Mouse (Mus musculus): ENCODE measurements around the gene Acap1. TPM values are rescaled to one million over a fixed set of nuclear protein-coding genes. Genes with fewer than 3 reads are reported as not detected.
"Not testable (repeated sequence)": the region's sequence is repeated elsewhere in the genome, so short reads cannot be mapped to it uniquely, and the experiment has no call there.

Gene Acap1
- total RNA-seq, 2 experiments from 2014 or later = 2.8 to 3.2 TPM

DNA sequence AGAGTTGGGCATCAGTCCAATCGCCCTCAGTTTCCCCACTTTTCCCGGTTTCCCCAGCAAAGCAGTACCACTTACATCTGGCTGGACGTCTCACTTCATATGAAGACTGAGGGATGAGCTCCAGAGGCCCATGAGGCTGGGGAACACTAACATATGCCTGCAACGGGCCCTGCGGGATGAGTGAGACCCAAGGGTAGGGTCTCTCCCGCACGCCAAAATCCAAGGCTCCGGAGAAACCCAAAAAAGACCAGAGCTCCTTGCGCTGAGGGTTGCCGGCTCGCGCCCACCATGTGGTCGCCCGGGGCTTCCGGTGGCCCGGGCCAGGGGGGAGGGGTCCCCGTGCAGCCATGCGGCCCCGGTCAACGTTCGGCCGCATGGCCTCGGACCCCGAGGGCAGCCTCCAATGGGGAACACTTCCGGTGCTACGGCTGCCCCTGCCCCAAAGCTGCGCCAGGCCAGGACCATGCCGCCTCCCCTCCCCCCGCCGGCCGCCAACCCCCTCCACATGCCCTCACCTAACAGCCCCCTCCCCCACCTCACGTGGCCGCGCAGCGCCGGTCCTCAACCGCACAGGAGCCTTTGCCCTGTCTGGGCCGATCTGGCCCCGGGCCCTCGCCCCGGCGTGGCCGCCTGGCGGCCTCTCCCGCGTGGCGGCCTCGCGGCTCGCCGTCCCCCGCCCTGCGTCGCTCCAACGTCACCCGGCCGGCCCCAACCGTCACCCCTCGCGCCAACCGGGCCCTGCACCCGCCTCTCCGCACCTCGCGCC, 25.1 kb upstream of the Acap1 start:
- peak; percentile 68 for DNase-seq

DNA sequence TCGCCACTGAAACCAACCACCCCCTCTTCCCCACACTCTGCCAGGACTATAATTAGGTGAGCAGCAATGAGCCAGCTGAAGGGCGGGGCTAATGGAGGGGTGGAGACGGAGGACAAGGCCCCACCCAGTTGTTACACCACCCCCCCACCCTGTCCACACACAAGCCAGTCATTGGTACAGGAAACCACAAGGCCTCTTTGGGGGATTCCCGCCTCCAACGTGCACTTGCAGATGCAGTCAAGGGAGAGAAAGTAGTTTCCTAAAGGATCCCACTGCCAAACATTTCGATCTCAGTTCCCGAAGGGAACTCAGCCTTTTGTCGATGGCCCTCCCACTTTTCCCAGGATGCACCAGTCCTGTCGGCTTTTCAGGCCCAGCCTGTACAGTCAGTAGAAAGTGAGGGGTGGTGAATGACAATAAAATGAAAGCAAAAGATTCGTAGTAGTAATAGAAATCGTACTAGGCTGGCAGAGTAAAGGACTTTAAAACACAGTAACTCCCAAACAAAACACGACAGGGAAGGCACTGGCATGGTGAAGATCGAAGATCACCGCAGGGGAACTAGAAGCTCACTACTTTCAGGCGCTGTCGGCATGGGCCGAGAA, 24.4 kb upstream of the Acap1 start:
- DNase-seq = peak; percentile 88

DNA sequence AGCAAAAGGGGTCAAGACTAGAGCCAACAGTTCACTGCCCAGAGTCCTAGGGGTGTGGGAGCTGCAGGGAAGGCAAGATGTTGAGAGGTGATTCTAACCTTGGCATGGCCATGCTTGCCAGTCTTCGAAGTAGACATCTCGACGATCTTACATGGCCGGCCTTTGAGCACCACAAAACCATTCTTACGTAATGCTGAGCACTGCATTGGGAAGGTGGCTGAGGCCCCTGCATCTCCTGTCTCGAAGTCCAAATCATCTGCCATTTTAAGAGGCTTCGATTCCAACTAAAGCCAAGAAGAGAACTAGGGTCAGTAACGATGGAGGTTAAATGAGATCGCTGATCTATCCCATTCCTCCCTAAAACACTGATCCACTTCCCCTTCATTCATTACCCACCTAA, 23.7 kb upstream of the Acap1 start:
- DNase-seq = no peak

- no peak for DNase-seq
These were observed 22.8 kb upstream of the Acap1 start for GRCm38 (mm10) chr11:69918118-69918517.

DNA sequence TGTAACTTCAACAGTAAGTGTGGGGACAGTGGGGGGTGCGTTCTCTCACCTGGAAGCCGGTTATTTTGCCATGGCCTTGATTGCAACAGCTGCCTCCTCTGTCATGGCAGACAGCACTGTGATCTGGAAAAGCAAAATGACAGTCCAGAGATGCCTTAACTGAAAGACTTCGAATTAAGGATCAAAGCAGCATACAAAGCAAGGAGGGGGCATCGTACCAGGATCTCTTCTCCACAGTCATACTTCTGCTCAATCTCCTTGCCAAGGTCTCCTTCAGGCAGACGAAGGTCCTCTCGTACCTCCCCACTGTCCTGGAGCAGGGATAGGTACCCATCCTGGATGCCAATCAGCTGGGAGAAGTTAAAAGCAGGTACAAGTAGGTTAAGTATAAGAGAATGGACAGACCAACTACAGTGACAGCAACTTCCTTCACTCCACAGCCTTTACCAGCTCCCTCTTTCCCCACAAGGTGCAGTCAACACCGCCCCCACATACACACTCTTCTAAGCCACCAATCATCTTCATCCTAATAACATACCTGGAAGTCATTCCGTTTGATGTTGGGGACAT, 22.1 kb upstream of the Acap1 start:
- DNase-seq = no peak

- DNase-seq = not testable (repeated sequence)
These were observed 21.5 kb upstream of the Acap1 start for GRCm38 (mm10) chr11:69916652-69917378.

GRCm38 (mm10) chr11:69915667-69916627, 20.6 kb upstream of the Acap1 start:
- no peak for DNase-seq

GRCm38 (mm10) chr11:69914917-69915430, 19.6 kb upstream of the Acap1 start:
- no peak for DNase-seq

GRCm38 (mm10) chr11:69914372-69914764, 19.0 kb upstream of the Acap1 start:
- DNase-seq = no peak

DNA sequence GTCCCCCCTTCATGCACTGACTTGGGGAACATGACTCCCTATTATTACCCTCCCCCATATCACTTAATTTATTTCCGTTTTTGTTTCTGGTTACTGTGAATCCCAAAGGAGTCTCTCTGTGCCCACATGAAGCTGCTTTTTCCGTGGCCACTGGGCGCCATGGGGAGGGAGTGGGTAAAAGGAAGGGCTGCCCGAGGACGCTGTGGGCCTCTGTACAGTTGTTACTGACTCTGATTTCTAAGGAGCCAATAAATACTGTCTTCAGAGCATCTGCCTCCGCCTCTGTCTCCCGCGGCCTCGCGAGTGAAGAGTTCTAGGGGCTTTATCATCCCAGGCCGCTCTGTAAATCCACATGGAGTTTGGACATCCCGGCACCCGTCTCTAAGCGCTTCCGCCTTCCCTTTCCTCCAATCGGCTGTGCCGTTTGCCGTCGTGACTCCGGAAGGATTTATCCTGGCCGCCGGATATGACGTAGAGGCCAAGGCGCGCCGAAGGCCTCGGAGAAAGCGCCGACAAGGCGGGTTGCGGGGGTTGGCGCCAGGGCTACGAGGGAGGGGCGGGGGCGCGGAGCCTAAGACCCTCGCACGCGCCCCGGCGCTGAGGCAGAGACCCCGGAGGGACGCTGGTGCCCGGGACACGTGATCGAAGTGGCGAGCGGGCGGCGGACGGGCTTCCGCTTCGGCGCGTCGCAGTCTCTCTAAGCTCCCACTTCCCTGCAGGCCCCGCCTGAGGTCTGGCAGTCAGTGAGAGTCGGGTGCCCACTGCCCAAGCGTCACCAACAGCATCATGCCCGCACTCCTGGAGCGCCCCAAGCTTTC, 18.4 kb upstream of the Acap1 start, which contains the start of gene Gps2:
Gene Gps2, plus strand, starts transcription at position 335 of the 818 bp plus-strand sequence.
- DNase-seq = peak; percentile 94

- no peak for DNase-seq
These were observed 17.6 kb upstream of the Acap1 start for GRCm38 (mm10) chr11:69912716-69913530.

- DNase-seq = no peak
These were observed 16.4 kb upstream of the Acap1 start for GRCm38 (mm10) chr11:69911701-69912100.

DNA sequence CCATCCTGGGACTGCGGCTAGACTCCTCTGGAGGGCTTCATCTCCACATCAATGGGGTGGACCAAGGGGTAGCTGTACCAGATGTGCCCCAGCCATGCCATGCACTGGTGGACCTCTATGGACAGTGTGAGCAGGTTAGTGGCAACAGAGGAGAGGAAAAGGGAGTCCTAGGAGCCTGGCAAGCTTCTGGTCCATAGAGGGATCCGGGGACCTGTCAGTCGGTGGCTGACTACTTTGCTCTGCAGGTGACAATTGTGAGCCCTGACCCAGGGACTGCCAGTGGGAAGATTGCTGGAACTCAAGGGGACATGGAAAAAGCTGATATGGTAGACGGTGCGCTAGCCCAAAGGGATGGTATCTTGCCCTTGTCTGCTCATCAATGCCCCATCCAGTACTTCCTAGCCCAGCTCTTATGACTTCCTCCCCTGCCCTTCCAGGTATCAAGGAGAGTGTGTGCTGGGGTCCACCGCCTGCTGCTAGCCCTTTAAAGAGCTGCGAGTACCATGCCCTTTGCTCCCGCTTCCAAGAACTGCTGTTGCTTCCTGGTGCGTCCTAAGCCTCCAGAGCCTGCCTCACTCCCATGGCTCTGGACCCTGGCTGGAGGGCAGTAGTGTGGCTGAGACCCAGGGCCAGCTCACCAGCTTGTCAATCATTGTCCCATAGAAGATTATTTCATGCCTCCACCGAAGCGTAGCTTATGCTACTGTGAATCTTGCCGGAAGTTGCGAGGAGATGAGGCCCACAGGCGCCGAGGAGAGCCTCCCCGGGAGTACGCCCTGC, 15.6 kb upstream of the Acap1 start:
- DNase-seq = no peak

- DNase-seq = no peak
These were observed 14.8 kb upstream of the Acap1 start for GRCm38 (mm10) chr11:69910177-69910576.

GRCm38 (mm10) chr11:69909174-69909573, 13.8 kb upstream of the Acap1 start:
- DNase-seq = no peak

- no peak for DNase-seq
These were observed 13.3 kb upstream of the Acap1 start for GRCm38 (mm10) chr11:69908645-69909044.

DNA sequence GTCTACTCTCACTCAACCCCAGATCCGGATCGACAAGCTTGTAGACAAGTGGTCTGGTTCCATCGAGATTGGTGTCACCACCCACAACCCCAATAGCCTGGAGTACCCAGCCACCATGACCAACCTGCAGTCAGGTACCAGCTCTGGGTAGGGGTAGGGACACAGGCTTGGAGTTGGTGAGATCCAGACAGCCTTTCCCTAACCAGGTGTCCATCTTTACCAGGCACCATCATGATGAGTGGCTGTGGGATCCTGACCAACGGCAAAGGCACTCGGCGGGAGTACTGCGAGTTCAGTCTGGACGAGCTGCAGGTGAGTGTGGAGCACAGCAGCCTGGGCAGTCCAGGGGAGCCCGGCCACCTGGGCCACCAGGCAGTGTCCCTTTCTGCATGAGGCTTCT, 9.0 kb upstream of the Acap1 start:
- DNase-seq = no peak

DNA sequence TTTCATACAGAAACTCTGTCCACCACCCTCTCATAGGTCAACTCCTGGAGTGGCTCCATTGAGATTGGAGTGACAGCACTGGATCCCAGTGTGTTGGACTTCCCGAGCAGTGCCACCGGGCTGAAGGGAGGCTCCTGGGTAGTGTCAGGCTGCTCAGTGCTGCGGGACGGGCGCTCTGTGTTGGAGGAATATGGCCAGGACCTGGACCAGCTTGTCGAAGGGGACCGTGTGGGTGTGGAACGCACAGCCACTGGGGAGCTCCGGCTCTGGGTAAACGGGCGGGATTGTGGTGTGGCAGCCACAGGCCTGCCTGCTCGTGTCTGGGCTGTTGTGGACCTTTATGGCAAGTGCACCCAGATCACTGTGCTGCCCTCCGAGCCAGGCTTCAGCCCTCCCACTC, 7.6 kb upstream of the Acap1 start:
- DNase-seq = no peak

- no peak for DNase-seq
These were observed 6.7 kb upstream of the Acap1 start for GRCm38 (mm10) chr11:69901993-69902392.

Data from heart, postnatal 4 days (tissue).